Mouse (Mus musculus) intestine, embryonic 14.5 days (tissue): Measurements from ENCODE around the gene Panx1. TPM values are rescaled to one million over a fixed set of nuclear protein-coding genes. Genes with fewer than 3 reads are reported as not detected.

Source experiments
- ATAC-seq: fragments of 200-750 bp; cut with Nextera tagmentation; replicated peaks from 2 replicates; pipeline ENCODE4 v1.8.0; 2017; ENCODE audit warnings: low read depth, moderate number of reproducible peaks, moderate TSS enrichment, moderate library complexity; ENCODE audit not compliant: low FRiP score, low TSS enrichment
- DNase-seq: peaks from one replicate; pipeline ENCODE4 v3.0.0-alpha.2; 2018; ENCODE audit warnings: low spot score
- H3K27ac ChIP-seq: fragments of 300-500 bp; sonication (generic); 2 replicates; pipeline ENCODE4 v1.5.1; 2014; ENCODE audit warnings: low read depth, mild to moderate bottlenecking, control low read depth
- H3K27me3 ChIP-seq: fragments of 300-500 bp; sonication (generic); replicated peaks from 2 replicates; pipeline ENCODE4 v1.6.1; 2014; ENCODE audit warnings: low read length, control low read depth; ENCODE audit not compliant: control insufficient read depth, insufficient read depth
- H3K36me3 ChIP-seq: fragments of 300-500 bp; sonication (generic); 2 replicates; pipeline ENCODE4 v1.6.1; 2014; ENCODE audit warnings: low read length, control low read depth; ENCODE audit not compliant: control insufficient read depth, insufficient read depth
- H3K4me1 ChIP-seq: fragments of 300-500 bp; sonication (generic); replicated peaks from 2 replicates; pipeline ENCODE4 v1.6.1; 2014; ENCODE audit warnings: low read length, control low read depth, mixed read lengths; ENCODE audit not compliant: control insufficient read depth, insufficient read depth
- H3K4me2 ChIP-seq: fragments of 300-500 bp; sonication (generic); 2 replicates; pipeline ENCODE4 v1.6.1; 2014; ENCODE audit warnings: low read length
- H3K4me3 ChIP-seq: fragments of 300-500 bp; sonication (generic); 2 replicates; pipeline ENCODE4 v1.5.1; 2014; ENCODE audit warnings: low read depth, low read length, control low read depth, mixed read lengths
- H3K9ac ChIP-seq: fragments of 300-500 bp; sonication (generic); 2 replicates; pipeline ENCODE4 v1.6.1; 2014; ENCODE audit warnings: mild to moderate bottlenecking, low read length
- H3K9me3 ChIP-seq: fragments of 300-500 bp; sonication (generic); 2 replicates; pipeline ENCODE4 v1.6.1; 2016; ENCODE audit warnings: low read length, control low read depth; ENCODE audit not compliant: control insufficient read depth
- WGBS: fragments of 180-500 bp; shearing (Covaris S2); extraction: QIAGEN DNeasy Blood & Tissue Kit; methylation state at CpG from one replicate; pipeline ENCODE4 v1.1.7; 2014; 5-methylcytosine and 5-hydroxymethylcytosine counted together
- polyA plus RNA-seq: library from polyadenylated mRNA; unstranded; fragments of >200 nt; fragmentation: Nextera tagmentation; extraction: Ambion mirVana; gene quantifications from 2 replicates; pipeline ENCODE4 v1.2.1, GENCODE M21; 2014

The Panx1 gene
- polyA plus RNA-seq, 1 experiment from 2014 or later: 54.5 TPM

GRCm38 (mm10) chr9:15033568-15034160 lies 11.6 kb downstream of the Panx1 start:
- Histone ChIP-seq H3K9ac (no peak overlapping the region), H3K36me3 (peaks cover 9% of the 10 kb centered on the region; the same call in 1 of the 2 replicates), H3K27ac (no peak overlapping the region), H3K4me2 (no peak overlapping the region), H3K9me3 (no peaks in the 10 kb centered on the region), H3K27me3 (no peaks in the 10 kb centered on the region), H3K4me3 (no peak overlapping the region), H3K4me1 (peaks cover 4% of the 10 kb centered on the region)
- 69% methylated on average over 5 of the region's 5 CpGs for WGBS
- ATAC-seq (no peak), DNase-seq (no peak)

GRCm38 (mm10) chr9:15032797-15033196 lies 12.5 kb downstream of the Panx1 start:
- 94% methylated on average over 4 of the region's 4 CpGs for WGBS

GRCm38 (mm10) chr9:15030771-15031170 lies 14.5 kb downstream of the Panx1 start:
- DNase-seq: no peak
- Histone ChIP-seq H3K4me2 (no peak overlapping the region), H3K27me3 (no peaks in the 10 kb centered on the region), H3K9me3 (no peaks in the 10 kb centered on the region), H3K4me1 (no peaks in the 10 kb centered on the region), H3K4me3 (no peak overlapping the region), H3K9ac (no peak overlapping the region), H3K27ac (no peak overlapping the region), H3K36me3 (peaks cover 9% of the 10 kb centered on the region; the same call in 1 of the 2 replicates)
- no peak for ATAC-seq
- WGBS: 68% methylated on average over 8 of the region's 8 CpGs

More at GRCm38 (mm10) chr9:15032797-15033196, 12.5 kb downstream of the Panx1 start:
- peaks cover 4% of the 10 kb centered on the region for H3K4me1 ChIP-seq
- no peak overlapping the region for H3K9ac ChIP-seq
- H3K4me3 ChIP-seq: no peak overlapping the region
- no peaks in the 10 kb centered on the region for H3K9me3 ChIP-seq
- H3K27me3 ChIP-seq: no peaks in the 10 kb centered on the region
- H3K27ac ChIP-seq: no peak overlapping the region
- no peak overlapping the region for H3K4me2 ChIP-seq
- ATAC-seq: no peak
- H3K36me3 ChIP-seq: peaks cover 9% of the 10 kb centered on the region; the same call in 1 of the 2 replicates
- no peak for DNase-seq

GRCm38 (mm10) chr9:15029025-15029727 lies 16.1 kb downstream of the Panx1 start:
- H3K9me3 ChIP-seq: no peaks in the 10 kb centered on the region
- H3K27ac ChIP-seq: no peak overlapping the region
- 61% methylated on average over 5 of the region's 5 CpGs for WGBS
- H3K9ac ChIP-seq: no peak overlapping the region
- peaks cover 9% of the 10 kb centered on the region; the same call in 1 of the 2 replicates for H3K36me3 ChIP-seq
- no peak overlapping the region for H3K4me2 ChIP-seq
- ATAC-seq (0 out of 2 replicates have a peak, but pooled peaks have one; percentile 63), DNase-seq (no peak)
- no peaks in the 10 kb centered on the region for H3K4me1 ChIP-seq
- H3K27me3 ChIP-seq: no peaks in the 10 kb centered on the region
- H3K4me3 ChIP-seq: no peak overlapping the region

GRCm38 (mm10) chr9:15027725-15028124 lies 17.6 kb downstream of the Panx1 start:
- H3K9ac ChIP-seq: no peak overlapping the region
- no peaks in the 10 kb centered on the region for H3K4me1 ChIP-seq
- H3K36me3 ChIP-seq: peaks cover 4% of the 10 kb centered on the region; the same call in 1 of the 2 replicates
- no peak overlapping the region for H3K27ac ChIP-seq
- H3K4me3 ChIP-seq: no peak overlapping the region
- H3K9me3 ChIP-seq: no peaks in the 10 kb centered on the region
- H3K27me3 ChIP-seq: no peaks in the 10 kb centered on the region
- 71% methylated on average over 3 of the region's 3 CpGs for WGBS
- DNase-seq (no peak), ATAC-seq (no peak)
- H3K4me2 ChIP-seq: no peak overlapping the region

- Histone ChIP-seq H3K9ac (no peak overlapping the region), H3K4me2 (no peak overlapping the region), H3K27me3 (no peaks in the 10 kb centered on the region), H3K9me3 (no peaks in the 10 kb centered on the region), H3K36me3 (peaks cover 10% of the 10 kb centered on the region; the same call in 1 of the 2 replicates), H3K27ac (no peak overlapping the region), H3K4me3 (no peak overlapping the region), H3K4me1 (no peaks in the 10 kb centered on the region)
- DNase-seq (no peak), ATAC-seq (no peak)
- WGBS: 96% methylated on average over 1 of the region's 1 CpGs
These were observed 22.2 kb downstream of the Panx1 start for GRCm38 (mm10) chr9:15023049-15023448.

GRCm38 (mm10) chr9:15021156-15021555 lies 24.1 kb downstream of the Panx1 start:
- no peaks in the 10 kb centered on the region for H3K4me1 ChIP-seq
- H3K9me3 ChIP-seq: no peaks in the 10 kb centered on the region
- no peaks in the 10 kb centered on the region for H3K27me3 ChIP-seq
- H3K9ac ChIP-seq: no peak overlapping the region
- H3K36me3 ChIP-seq: peaks cover 18% of the 10 kb centered on the region; the same call in 1 of the 2 replicates
- DNase-seq (no peak), ATAC-seq (no peak)
- H3K4me3 ChIP-seq: no peak overlapping the region
- H3K4me2 ChIP-seq: no peak overlapping the region
- no peak overlapping the region for H3K27ac ChIP-seq
- whole genome bisulfite sequencing: 86% methylated on average over 9 of the region's 9 CpGs

GRCm38 (mm10) chr9:15020561-15021080 lies 24.7 kb downstream of the Panx1 start:
- 94% methylated on average over 5 of the region's 5 CpGs for WGBS
- no peak overlapping the region for H3K4me2 ChIP-seq
- DNase-seq (no peak), ATAC-seq (no peak)
- H3K9me3 ChIP-seq: no peaks in the 10 kb centered on the region
- H3K27me3 ChIP-seq: no peaks in the 10 kb centered on the region
- H3K4me1 ChIP-seq: no peaks in the 10 kb centered on the region
- H3K9ac ChIP-seq: no peak overlapping the region
- no peak overlapping the region for H3K4me3 ChIP-seq
- peaks cover 18% of the 10 kb centered on the region; the same call in 1 of the 2 replicates for H3K36me3 ChIP-seq
- no peak overlapping the region for H3K27ac ChIP-seq
